Mouse (Mus musculus) CH12.LX (cell line): ENCODE measurements around the gene Wnt5b.

Source experiments
- CTCF ChIP-seq, 2 experiments: IDR thresholded peaks in 1 of 2; conservative IDR thresholded peaks in 1 of 2; 2 replicates each; pipeline ENCODE4 v1.5.1; 2011 to 2012; ENCODE audit warnings: low read depth in 2 of 2, low read length in 2 of 2, improper control_type of control experiment in 1 of 2, inconsistent platforms in 1 of 2, mild to moderate bottlenecking in 1 of 2, moderate library complexity in 1 of 2
- POLR2AphosphoS2 ChIP-seq: IDR thresholded peaks from 2 replicates; pipeline ENCODE4 v1.6.1; 2011; ENCODE audit warnings: low read depth, low read length, improper control_type of control experiment

- peak; percentile 79 to 90 for TF ChIP-seq CTCF (conservative IDR thresholded peaks at IDR 0.05 in 1 of 2, IDR thresholded peaks at IDR 0.05 in 1 of 2; ENCODE audit: low read depth in 2 of 2, low read length in 2 of 2)
- no peak for TF ChIP-seq POLR2AphosphoS2
Observed at GRCm38 (mm10) chr6:119489765-119490164, 54.4 kb downstream of the Wnt5b start.
